Mouse (Mus musculus) hindbrain, embryonic 10.5 days (tissue): Measurements from ENCODE around the gene Pafah1b3. TPM values are rescaled to one million over a fixed set of nuclear protein-coding genes. Genes with fewer than 3 reads are reported as not detected.
"Not testable (repeated sequence)": the region's sequence is repeated elsewhere in the genome, so short reads cannot be mapped to it uniquely, and the experiment has no call there.

Source experiments
- DNase-seq: peaks from one replicate; pipeline ENCODE4 v3.0.0-alpha.2; 2017; ENCODE audit warnings: low spot score
- H3K27ac ChIP-seq: fragments of 300-500 bp; sonication (generic); 2 replicates; pipeline ENCODE4 v1.5.1; 2016; ENCODE audit warnings: mild to moderate bottlenecking, moderate library complexity
- H3K27me3 ChIP-seq: fragments of 300-500 bp; sonication (generic); 2 replicates; pipeline ENCODE4 v1.6.1; 2016; ENCODE audit warnings: mild to moderate bottlenecking; ENCODE audit not compliant: poor library complexity, insufficient read depth, severe bottlenecking
- H3K36me3 ChIP-seq: fragments of 300-500 bp; sonication (generic); 2 replicates; pipeline ENCODE4 v1.6.1; 2016; ENCODE audit warnings: mild to moderate bottlenecking, moderate library complexity
- H3K4me1 ChIP-seq: fragments of 300-500 bp; sonication (generic); replicated peaks from 2 replicates; pipeline ENCODE4 v1.6.1; 2016; ENCODE audit warnings: mild to moderate bottlenecking
- H3K4me3 ChIP-seq: fragments of 300-500 bp; sonication (generic); 2 replicates; pipeline ENCODE4 v1.5.1; 2016; ENCODE audit warnings: mild to moderate bottlenecking, moderate library complexity
- H3K9me3 ChIP-seq: fragments of 300-500 bp; sonication (generic); 2 replicates; pipeline ENCODE4 v1.6.1; 2016; ENCODE audit warnings: mild to moderate bottlenecking, moderate library complexity
- WGBS: fragments of 180-500 bp; shearing (Covaris S2); methylation state at CpG from one replicate; pipeline ENCODE4 v1.1.7; 2016; 5-methylcytosine and 5-hydroxymethylcytosine counted together
- polyA plus RNA-seq: library from polyadenylated mRNA; unstranded; fragments of >200 nt; fragmentation: Nextera tagmentation; extraction: Ambion mirVana; gene quantifications from 2 replicates; pipeline ENCODE4 v1.2.1, GENCODE M21; 2016

Pafah1b3 gene
- 271 and 384 TPM in 2 replicates for polyA plus RNA-seq

DNA sequence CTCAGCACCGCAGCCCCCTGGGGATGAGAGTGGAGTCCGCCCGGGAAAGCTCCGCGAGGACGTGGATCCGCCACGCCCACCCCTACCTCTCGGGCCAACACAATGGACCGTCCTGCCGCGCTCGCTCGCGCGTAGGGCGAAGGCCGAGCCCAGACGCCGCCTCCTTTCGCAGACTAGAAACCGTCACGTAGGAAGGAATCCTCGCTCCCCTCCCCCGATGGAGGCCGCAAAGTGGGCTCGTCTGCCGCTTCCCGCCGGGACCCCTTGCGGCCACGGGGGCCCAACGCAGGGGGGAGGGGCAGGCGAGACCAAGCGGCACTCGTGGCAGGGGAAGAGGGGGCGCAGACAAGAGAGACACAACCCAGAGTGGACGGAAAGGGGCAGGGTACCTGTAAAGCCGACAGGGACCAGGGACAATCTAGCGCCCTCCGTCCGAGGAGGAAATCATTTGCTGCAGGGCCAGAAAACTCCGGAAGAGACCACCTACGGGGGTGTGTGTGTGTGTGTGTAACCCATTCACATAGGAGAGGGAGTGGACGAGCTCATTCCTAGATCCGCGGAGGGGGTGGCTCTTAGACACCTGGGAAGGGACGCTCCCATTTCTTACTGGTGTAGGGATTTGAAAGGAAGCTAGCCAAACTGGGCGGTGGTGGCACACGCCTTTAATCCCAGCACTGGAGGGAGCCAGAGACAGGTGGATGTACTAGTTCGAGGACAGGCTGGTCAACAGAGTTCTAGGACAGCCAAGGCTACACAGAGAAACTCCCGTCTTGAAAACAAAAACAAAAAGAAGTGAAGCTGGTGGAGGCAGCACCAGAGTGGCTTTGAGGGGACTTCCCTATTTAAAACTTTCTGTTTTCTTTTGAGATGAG lies at the start of gene Pafah1b3:
Gene Pafah1b3, minus strand, starts transcription at position 533 of the 872 bp plus-strand sequence.
- peaks cover 37% of the 10 kb centered on the region for H3K36me3 ChIP-seq
- peaks cover 35% of the 10 kb centered on the region for H3K4me1 ChIP-seq
- no peaks in the 10 kb centered on the region for H3K9me3 ChIP-seq
- H3K4me3 ChIP-seq = peak within 1 kb of the TSS; percentile 82
- no peaks in the 10 kb centered on the region for H3K27me3 ChIP-seq
- DNase-seq = peak; percentile 93
- peak within 1 kb of the TSS; percentile 99 for H3K27ac ChIP-seq
- WGBS = under 1% methylated on average over 52 of the region's 52 CpGs

DNA sequence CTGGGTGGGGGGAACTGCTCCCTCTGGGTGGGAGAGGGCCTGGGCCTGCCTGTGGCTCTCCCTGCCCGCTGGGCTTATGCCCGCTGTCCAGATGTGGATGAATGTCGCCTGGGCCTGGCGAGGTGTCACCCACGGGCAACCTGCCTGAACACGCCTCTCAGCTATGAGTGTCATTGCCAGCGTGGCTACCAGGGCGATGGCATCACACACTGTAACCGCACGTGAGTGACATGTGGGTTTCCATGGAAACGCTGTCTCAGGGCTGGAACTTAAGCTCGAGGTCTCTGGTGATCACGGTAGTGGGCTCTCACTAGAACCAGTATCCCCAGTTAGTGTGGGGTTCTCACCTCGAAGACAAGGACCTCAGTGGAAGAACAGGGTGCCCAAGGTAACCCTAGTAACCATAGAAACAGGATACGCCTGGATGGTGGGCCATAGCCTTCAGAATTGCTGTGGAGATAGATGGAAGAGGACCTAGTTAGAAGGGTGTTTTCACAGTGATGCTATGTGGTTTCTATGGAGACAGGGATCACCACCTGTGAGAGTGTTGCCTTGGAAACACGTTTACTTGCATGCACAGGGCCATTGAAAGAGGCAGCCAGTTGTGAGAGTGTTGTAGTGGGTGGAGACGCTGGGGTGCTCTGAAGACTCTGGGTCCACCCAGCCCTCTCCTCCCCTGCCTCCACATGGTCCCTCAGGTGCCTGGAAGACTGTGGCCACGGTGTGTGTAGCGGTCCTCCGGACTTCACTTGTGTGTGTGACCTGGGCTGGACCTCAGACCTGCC lies 43.4 kb upstream of the Pafah1b3 start:
- peaks cover 89% of the 10 kb centered on the region for H3K36me3 ChIP-seq
- 82% methylated on average over 20 of the region's 20 CpGs for WGBS

DNA sequence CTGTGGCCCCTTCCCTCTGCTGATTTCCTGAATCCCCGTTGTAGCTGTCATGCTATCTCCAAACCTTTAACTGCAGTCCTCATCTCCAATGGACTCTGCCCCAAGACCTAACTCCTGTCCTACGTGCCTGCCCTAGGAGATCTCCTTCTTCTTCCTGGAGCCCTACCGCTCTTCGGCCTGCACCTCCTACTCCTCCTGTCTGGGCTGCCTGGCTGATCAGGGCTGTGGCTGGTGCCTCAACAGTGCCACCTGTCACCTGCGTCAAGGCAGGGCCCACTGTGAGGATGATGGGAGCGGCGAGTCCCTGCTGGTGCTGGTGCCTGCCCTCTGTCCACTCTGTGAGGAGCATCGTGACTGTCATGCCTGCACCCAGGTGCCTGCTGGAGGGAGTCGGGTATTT lies 41.5 kb upstream of the Pafah1b3 start:
- Histone ChIP-seq H3K4me3 (no peak overlapping the region), H3K27ac (no peak overlapping the region), H3K36me3 (peaks cover 91% of the 10 kb centered on the region), H3K27me3 (no peaks in the 10 kb centered on the region), H3K4me1 (no peaks in the 10 kb centered on the region; the same call in 1 of the 2 replicates), H3K9me3 (peaks cover 5% of the 10 kb centered on the region; the same call in 1 of the 2 replicates)
- no peak for DNase-seq
- WGBS = 90% methylated on average over 9 of the region's 9 CpGs

More for the DNA sequence above, 43.4 kb upstream of the Pafah1b3 start:
- no peak for DNase-seq
- Histone ChIP-seq H3K27me3 (no peaks in the 10 kb centered on the region), H3K4me3 (no peak overlapping the region), H3K27ac (no peak overlapping the region), H3K4me1 (no peaks in the 10 kb centered on the region; the same call in 1 of the 2 replicates), H3K9me3 (peaks cover 5% of the 10 kb centered on the region; the same call in 1 of the 2 replicates)

DNA sequence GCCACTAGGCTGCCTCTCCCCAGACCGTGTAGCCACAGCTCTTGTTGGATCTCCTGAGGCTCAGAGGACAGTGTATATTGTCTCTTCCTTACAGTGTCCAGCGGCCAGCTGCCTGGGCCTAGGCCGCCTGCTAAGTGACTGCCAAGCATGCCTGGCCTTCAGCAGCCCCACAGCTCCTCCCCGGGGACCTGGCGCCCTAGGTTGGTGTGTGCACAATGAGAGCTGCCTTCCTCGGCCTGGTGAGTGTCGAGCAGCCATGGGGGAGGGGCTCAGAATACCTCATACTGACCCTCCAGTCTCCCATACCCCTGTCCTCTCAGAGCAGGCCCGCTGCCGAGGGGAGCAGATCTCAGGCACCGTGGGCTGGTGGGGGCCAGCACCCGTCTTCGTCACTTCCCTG lies 36.7 kb upstream of the Pafah1b3 start:
- no peak for DNase-seq
- 82% methylated on average over 12 of the region's 12 CpGs for WGBS
- peaks cover 89% of the 10 kb centered on the region for H3K36me3 ChIP-seq
- H3K27ac ChIP-seq = no peak overlapping the region
- no peaks in the 10 kb centered on the region for H3K27me3 ChIP-seq
- peaks cover 5% of the 10 kb centered on the region; the same call in 1 of the 2 replicates for H3K9me3 ChIP-seq
- no peak overlapping the region for H3K4me3 ChIP-seq
- no peaks in the 10 kb centered on the region for H3K4me1 ChIP-seq

DNA sequence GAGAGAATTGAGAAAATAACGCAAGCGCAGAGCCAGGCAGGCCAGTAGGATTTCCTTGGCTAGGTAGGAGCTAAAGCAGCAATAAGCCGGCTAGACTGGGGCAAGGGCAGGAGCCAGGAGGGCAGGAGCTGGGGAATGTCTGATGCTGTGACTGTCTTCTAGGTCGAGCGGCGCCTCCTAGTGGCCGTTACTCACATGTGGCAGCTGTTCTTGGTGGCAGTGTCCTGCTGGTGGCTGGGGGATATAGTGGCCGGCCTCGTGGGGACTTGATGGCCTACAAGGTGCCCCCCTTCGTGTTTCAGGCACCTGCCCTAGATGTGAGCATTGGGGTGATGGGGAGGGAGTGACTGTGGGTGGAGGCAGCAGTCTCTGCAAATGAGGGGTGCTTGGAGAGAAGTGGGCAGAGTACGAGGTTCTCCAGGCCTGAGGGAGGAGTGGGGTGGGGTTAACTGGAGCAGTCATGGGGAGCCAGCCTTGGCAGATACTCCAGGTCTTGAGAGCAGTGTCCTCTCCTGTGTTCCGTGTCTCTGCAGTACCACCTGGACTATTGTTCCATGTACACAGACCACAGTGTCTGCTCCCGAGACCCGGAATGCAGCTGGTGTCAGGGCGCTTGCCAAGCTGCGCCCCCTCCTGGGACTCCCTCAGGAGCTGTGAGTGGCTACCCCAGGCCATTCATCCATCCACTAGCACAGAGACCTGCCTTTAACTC lies 36.0 kb upstream of the Pafah1b3 start:
- Histone ChIP-seq H3K27me3 (no peaks in the 10 kb centered on the region), H3K27ac (no peak overlapping the region), H3K4me1 (no peaks in the 10 kb centered on the region), H3K36me3 (peaks cover 86% of the 10 kb centered on the region), H3K9me3 (peaks cover 5% of the 10 kb centered on the region; the same call in 1 of the 2 replicates), H3K4me3 (no peak overlapping the region)
- 38% methylated on average over 16 of the region's 16 CpGs for WGBS
- DNase-seq = peak; percentile 81

DNA sequence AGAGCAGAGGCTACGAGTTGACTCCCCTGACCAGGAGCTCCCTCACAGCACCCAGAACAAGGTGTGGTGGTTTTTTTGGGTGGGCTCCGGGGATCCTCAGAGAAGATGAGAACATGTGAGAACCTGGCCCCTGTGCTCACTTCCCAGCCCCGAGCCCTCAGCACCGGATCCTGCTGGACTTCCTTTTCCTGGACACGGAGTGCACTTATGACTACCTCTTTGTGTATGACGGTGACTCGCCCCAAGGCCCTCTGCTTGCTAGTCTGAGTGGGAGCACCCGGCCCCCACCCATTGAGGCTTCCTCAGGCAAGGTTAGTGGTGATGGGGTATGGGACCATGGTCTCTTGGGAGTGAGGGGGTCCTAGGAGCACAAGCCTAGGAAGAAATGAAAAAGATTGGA lies 28.4 kb upstream of the Pafah1b3 start:
- WGBS = 90% methylated on average over 8 of the region's 8 CpGs
- DNase-seq = no peak
- no peaks in the 10 kb centered on the region for H3K9me3 ChIP-seq
- H3K4me1 ChIP-seq = peaks cover 13% of the 10 kb centered on the region
- H3K4me3 ChIP-seq = no peak overlapping the region
- peaks cover 53% of the 10 kb centered on the region for H3K36me3 ChIP-seq
- no peaks in the 10 kb centered on the region for H3K27me3 ChIP-seq
- H3K27ac ChIP-seq = peak overlapping the region; percentile 29; the same call in 1 of the 2 replicates

DNA sequence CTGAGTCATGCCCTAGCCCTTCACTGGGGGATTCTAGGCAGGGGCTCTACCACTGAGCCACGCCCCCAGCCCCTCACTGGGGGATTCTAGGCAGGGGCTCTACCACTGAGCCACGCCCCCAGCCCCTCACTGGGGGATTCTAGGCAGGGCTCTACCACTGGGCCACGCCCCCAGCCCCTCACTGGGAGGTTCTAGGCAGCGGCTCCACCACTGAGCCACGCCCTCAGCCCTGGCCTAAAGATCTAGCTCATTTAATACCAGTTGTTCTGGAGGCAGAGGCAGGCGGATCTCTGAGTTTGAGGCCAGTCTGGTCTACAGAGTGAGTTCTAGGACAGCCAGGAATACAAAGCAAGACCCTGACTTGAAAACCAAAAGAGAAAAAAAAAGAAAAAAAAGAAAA lies 27.6 kb upstream of the Pafah1b3 start:
- WGBS = 89% methylated on average over 6 of the region's 6 CpGs
- not testable (repeated sequence) for H3K27ac ChIP-seq, H3K27me3 ChIP-seq, H3K9me3 ChIP-seq, DNase-seq, H3K4me3 ChIP-seq
- H3K36me3 ChIP-seq = peaks cover 47% of the 10 kb centered on the region
- H3K4me1 ChIP-seq = peaks cover 16% of the 10 kb centered on the region

DNA sequence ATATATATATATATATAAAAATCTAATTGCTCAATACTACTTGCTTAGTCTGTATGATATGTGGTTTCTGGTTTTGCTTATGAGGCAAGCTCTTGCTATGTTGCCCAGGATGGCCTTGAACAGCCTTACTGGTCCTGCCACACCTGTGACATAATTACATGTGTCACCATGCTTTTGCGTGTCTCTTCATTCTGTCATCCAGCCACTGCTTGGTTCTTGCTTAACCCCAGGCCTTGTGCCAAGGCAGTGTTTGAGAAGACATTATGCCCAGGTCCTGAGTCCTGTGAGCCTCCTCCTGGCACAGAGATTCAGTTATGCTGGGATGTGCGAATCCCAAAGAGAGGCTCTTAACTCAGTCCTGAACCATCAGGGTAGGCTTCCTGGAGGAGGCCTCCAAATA lies 25.4 kb upstream of the Pafah1b3 start:
- no peaks in the 10 kb centered on the region for H3K27me3 ChIP-seq
- no peak overlapping the region for H3K27ac ChIP-seq
- no peaks in the 10 kb centered on the region for H3K9me3 ChIP-seq
- H3K4me3 ChIP-seq = no peak overlapping the region
- WGBS = 87% methylated on average over 2 of the region's 2 CpGs
- peaks cover 31% of the 10 kb centered on the region for H3K36me3 ChIP-seq
- no peak for DNase-seq
- peaks cover 23% of the 10 kb centered on the region for H3K4me1 ChIP-seq

DNA sequence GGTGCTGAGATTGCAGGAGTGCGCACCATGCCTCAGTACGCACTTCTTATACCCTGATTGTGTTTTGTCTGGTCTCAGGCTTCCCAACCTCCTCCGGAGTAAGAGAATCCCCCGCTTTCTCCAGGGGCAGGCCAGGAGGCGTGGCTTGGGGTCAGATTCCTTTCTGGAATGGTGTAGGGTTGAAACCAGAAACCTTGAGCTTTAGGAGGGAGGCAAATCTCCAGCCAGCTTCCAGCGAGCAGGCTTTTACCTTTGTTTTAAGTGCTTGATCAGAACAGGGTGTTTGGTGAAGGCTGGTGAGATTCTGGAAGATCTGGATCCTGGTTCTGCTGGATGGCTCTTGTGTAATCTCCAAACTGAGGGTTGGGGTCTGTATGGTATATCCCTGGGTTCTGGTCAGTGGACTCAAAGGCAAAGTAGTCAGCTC lies 24.3 kb upstream of the Pafah1b3 start:
- Histone ChIP-seq H3K4me1 (peaks cover 35% of the 10 kb centered on the region), H3K4me3 (peak overlapping the region; percentile 34), H3K9me3 (no peaks in the 10 kb centered on the region), H3K27ac (peak overlapping the region; percentile 88), H3K27me3 (no peaks in the 10 kb centered on the region), H3K36me3 (peaks cover 21% of the 10 kb centered on the region)
- DNase-seq = peak; percentile 76
- 3% methylated on average over 6 of the region's 6 CpGs for WGBS

DNA sequence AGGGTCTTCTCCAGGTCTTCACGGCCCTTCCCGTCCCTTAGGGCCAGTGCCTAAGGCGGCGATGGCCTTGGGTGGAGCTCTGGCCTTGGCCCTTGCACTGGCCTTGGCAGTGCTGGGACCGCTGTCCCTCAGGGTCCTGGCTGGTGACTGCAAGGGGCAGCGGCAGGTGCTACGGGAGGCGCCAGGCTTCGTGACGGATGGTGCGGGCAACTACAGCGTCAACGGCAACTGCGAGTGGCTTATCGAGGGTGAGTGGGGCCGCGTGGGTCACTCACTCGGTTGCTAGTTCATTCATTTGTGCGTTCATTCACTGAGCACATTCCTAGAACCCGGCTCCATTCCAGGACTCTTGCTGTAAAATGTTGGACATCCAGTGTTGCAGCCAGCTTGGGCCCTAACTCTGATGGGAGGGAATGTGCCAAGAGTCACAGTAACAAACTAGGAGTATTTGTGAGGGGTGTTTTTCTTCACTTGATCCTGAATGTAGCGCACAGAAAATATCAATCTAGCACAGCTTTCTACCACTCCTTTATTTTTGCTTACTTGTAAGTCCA lies 19.7 kb upstream of the Pafah1b3 start:
- Histone ChIP-seq H3K27me3 (peaks cover 34% of the 10 kb centered on the region), H3K4me1 (peaks cover 56% of the 10 kb centered on the region), H3K4me3 (peak overlapping the region; percentile 80), H3K36me3 (peaks cover 4% of the 10 kb centered on the region; the same call in 1 of the 2 replicates), H3K27ac (peak overlapping the region; percentile 95), H3K9me3 (no peaks in the 10 kb centered on the region)
- DNase-seq = no peak
- WGBS = 19% methylated on average over 21 of the region's 21 CpGs

DNA sequence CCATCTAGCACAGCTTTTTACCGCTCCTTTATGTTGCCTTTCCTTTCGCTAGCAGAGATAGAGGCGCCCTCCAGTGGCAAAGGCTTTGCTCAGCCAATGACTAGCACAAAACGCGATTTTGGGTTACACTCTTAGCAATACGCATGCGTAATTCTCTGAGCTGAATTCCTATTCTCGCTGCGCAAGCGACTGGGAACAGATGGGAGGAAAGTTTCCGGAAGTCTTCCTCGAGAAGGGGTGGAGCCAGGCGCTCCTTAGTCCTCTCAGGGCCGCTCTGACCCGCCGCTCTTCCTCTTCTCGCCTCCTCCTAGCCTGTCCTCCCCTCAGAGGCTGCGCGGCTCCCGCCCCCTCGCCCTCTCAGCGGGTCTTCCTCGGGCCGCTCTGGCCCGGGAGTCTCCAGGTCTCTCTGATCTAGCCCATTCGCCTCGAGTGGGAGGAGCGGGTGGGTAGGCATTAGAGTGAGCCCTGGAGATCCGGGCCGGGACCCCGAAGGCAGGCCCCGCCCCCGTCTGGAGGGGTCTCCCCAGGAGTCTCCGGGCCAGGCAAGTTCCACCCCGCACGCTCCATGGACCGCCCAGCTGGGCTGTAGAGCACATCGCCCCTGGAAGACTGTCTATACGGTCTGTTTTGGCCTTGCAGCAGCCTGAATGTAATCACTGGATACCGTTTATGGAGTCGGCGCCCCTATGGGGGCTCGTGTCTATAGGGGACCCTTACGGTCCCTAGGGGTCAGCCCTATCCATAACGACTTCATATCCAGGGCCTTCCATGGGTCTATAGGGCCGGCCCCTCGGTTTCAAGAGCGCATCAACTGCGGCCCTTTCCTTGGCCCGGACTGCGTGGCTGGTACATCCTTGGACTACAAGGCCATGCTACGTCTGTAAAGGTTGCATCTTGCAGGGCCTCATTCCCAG lies 19.0 kb upstream of the Pafah1b3 start, which contains the start of gene Megf8:
Gene Megf8, plus strand, starts transcription at position 633 of the 914 bp plus-strand sequence.
- Histone ChIP-seq H3K4me1 (peaks cover 49% of the 10 kb centered on the region), H3K9me3 (no peaks in the 10 kb centered on the region), H3K27ac (peak within 1 kb of the TSS; percentile 95), H3K27me3 (peaks cover 42% of the 10 kb centered on the region), H3K36me3 (peaks cover 4% of the 10 kb centered on the region; the same call in 1 of the 2 replicates), H3K4me3 (peak within 1 kb of the TSS; percentile 80)
- peak; percentile 96 for DNase-seq
- WGBS = under 1% methylated on average over 52 of the region's 52 CpGs
